Mouse (Mus musculus) heart, postnatal 4 days (tissue): ENCODE results near the gene Prss12. TPM values are rescaled to one million over a fixed set of nuclear protein-coding genes. Genes with fewer than 3 reads are reported as not detected.
"Not testable (repeated sequence)": the region's sequence is repeated elsewhere in the genome, so short reads cannot be mapped to it uniquely, and the experiment has no call there.

ENCODE experiments used
- DNase-seq: peaks from one replicate; pipeline ENCODE4 v3.0.0; 2021
- total RNA-seq, 2 experiments: library from RNA; stranded (reverse); gene quantifications; 2 replicates each; pipeline ENCODE4 v1.2.3; 2021

Gene Prss12
- total RNA-seq, 2 experiments from 2014 or later: 2.0 to 2.3 TPM

- DNase-seq: no peak
Observed at GRCm38 (mm10) chr3:123481266-123481665, 34.6 kb downstream of the Prss12 start.

GRCm38 (mm10) chr3:123491814-123492213 is 45.1 kb downstream of the Prss12 start:
- DNase-seq: no peak

- DNase-seq: no peak
Observed at GRCm38 (mm10) chr3:123493163-123493562, 46.5 kb downstream of the Prss12 start.

GRCm38 (mm10) chr3:123495088-123495487 is 48.4 kb downstream of the Prss12 start:
- no peak for DNase-seq

GRCm38 (mm10) chr3:123498787-123499186 is 52.1 kb downstream of the Prss12 start:
- no peak for DNase-seq

GRCm38 (mm10) chr3:123501798-123502197 is 55.1 kb downstream of the Prss12 start:
- DNase-seq: not testable (repeated sequence)

- no peak for DNase-seq
Observed at GRCm38 (mm10) chr3:123503943-123504342, 57.2 kb downstream of the Prss12 start.

GRCm38 (mm10) chr3:123504783-123505182 is 58.1 kb downstream of the Prss12 start:
- no peak for DNase-seq

GRCm38 (mm10) chr3:123505778-123506667 is 59.3 kb downstream of the Prss12 start:
- DNase-seq: peak; percentile 22

- no peak for DNase-seq
Observed at GRCm38 (mm10) chr3:123506699-123507662, 60.3 kb downstream of the Prss12 start.

- no peak for DNase-seq
Observed at GRCm38 (mm10) chr3:123507663-123508055, 60.9 kb downstream of the Prss12 start.

- peak; percentile 100 for DNase-seq
Observed at GRCm38 (mm10) chr3:123508056-123508674, 61.5 kb downstream of the Prss12 start.

GRCm38 (mm10) chr3:123508675-123509376 is 62.1 kb downstream of the Prss12 start:
- DNase-seq: no peak

GRCm38 (mm10) chr3:123511818-123512217 is 65.1 kb downstream of the Prss12 start:
- DNase-seq: no peak

- no peak for DNase-seq
Observed at GRCm38 (mm10) chr3:123514886-123515285, 68.2 kb downstream of the Prss12 start.

- DNase-seq: peak; percentile 44
Observed at GRCm38 (mm10) chr3:123515600-123516359, 69.1 kb downstream of the Prss12 start.

- DNase-seq: peak; percentile 47
Observed at GRCm38 (mm10) chr3:123516784-123517183, 70.1 kb downstream of the Prss12 start.

GRCm38 (mm10) chr3:123526313-123527067 is 79.8 kb downstream of the Prss12 start:
- no peak for DNase-seq

- DNase-seq: no peak
Observed at GRCm38 (mm10) chr3:123527806-123528507, 81.2 kb downstream of the Prss12 start.

- DNase-seq: no peak
Observed at GRCm38 (mm10) chr3:123531124-123531523, 84.4 kb downstream of the Prss12 start.
